Mouse (Mus musculus): ENCODE data around the gene Cep112.

The Cep112 gene

DNA sequence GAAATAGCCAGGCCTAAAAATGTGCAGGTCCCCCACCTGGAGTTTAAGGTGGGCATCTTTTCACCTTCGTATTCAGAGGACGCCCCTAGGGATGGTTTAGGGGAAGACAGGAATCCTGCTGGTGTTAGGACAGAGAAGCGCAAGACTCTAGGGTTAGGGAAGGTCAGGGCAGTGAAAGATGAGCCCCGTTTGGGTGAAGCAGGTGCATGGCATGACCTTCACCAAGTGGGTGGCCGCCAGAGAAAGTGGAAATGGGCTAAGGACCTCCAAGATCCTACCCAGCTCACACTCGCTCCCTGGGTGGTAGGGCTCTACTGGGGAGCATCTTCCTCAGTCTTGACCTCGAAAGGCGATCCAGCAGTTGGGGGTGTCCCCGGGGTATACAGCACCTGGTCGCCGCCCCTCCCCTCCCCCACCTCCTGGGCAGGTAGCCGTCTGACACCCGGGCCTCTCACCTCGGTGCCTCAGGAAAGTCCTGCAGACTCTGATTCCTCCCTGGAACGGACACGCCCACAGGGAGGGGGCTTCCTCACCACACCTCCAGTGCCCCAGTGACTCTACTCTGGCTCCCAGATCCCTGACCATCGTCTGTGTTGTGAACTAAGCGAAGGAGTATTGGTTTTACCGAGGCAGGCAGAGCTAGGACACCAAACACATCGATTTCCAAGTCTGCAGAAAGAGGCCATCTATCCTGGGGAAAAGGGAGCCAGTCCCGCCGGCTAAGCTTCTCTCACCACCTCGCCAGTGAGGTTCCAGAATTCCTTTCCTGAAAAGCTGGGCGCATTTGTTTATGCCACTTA lies 484.6 kb downstream of the Cep112 start:
- no peak for DNase-seq (ENCODE audit: low read depth)
